Mouse (Mus musculus) kidney, adult 2 months (tissue): ENCODE results near the gene Il7r. TPM values are rescaled to one million over a fixed set of nuclear protein-coding genes. Genes with fewer than 3 reads are reported as not detected.
"Not testable (repeated sequence)": the region's sequence is repeated elsewhere in the genome, so short reads cannot be mapped to it uniquely, and the experiment has no call there.

Source experiments
- DNase-seq: peaks from one replicate; pipeline ENCODE4 v3.0.0; 2021
- H3K27ac ChIP-seq: fragments of 200-500 bp; 2 replicates; pipeline ENCODE4 v1.5.1; 2012; ENCODE audit warnings: low read depth, low read length, control low read depth, inconsistent platforms; ENCODE audit not compliant: insufficient read depth
- H3K27me3 ChIP-seq: fragments of 200-500 bp; replicated peaks from 2 replicates; pipeline ENCODE4 v1.6.1; 2012; ENCODE audit warnings: mild to moderate bottlenecking, moderate library complexity, low read length, inconsistent platforms; ENCODE audit not compliant: control insufficient read depth, insufficient read depth
- H3K36me3 ChIP-seq: fragments of 200-500 bp; 2 replicates; pipeline ENCODE4 v1.6.1; 2012; ENCODE audit warnings: mild to moderate bottlenecking, moderate library complexity, low read length, inconsistent platforms; ENCODE audit not compliant: control insufficient read depth, insufficient read depth
- H3K4me1 ChIP-seq: fragments of 200-500 bp; 2 replicates; pipeline ENCODE4 v1.6.1; 2011; ENCODE audit warnings: low read length; ENCODE audit not compliant: control insufficient read depth, insufficient read depth
- H3K4me3 ChIP-seq: fragments of 200-500 bp; 2 replicates; pipeline ENCODE4 v1.5.1; 2011; ENCODE audit warnings: mild to moderate bottlenecking, low read depth, low read length, control low read depth; ENCODE audit not compliant: insufficient read depth
- CTCF ChIP-seq: fragments of 200-500 bp; conservative IDR thresholded peaks from 2 replicates; pipeline ENCODE4 v1.5.1; 2011; ENCODE audit warnings: low read depth, mild to moderate bottlenecking, control low read depth, low read length, moderate library complexity, mixed read lengths; ENCODE audit not compliant: insufficient read depth, insufficient read length
- POLR2A ChIP-seq: fragments of 200-500 bp; IDR thresholded peaks from one replicate; pipeline ENCODE4 v1.6.1; 2011; ENCODE audit warnings: low read depth, low read length, control low read depth
- WGBS: fragments of 180-500 bp; shearing (Covaris S2); methylation state at CpG from one replicate; pipeline ENCODE4 v1.1.7; 2018; 5-methylcytosine and 5-hydroxymethylcytosine counted together
- polyA plus RNA-seq: library from polyadenylated mRNA; depleted of rRNA; stranded (reverse); fragments of >200 nt; gene quantifications from 2 replicates; pipeline ENCODE4 v1.2.3, GENCODE M21; 2012

Il7r gene
- polyA plus RNA-seq, 1 experiment = 0.95 TPM

- 51% methylated on average over 6 of the region's 6 CpGs for WGBS
- no peak overlapping the region for H3K4me3 ChIP-seq
- H3K36me3 ChIP-seq = no peaks in the 10 kb centered on the region
- peak; percentile 34 for DNase-seq
- H3K27me3 ChIP-seq = no peaks in the 10 kb centered on the region
- H3K27ac ChIP-seq = no peak overlapping the region
- no peak for TF ChIP-seq CTCF
- TF ChIP-seq POLR2A = no peak
- H3K4me1 ChIP-seq = no peaks in the 10 kb centered on the region
Observed at GRCm38 (mm10) chr15:9565396-9565795, 35.4 kb upstream of the Il7r start.

DNA sequence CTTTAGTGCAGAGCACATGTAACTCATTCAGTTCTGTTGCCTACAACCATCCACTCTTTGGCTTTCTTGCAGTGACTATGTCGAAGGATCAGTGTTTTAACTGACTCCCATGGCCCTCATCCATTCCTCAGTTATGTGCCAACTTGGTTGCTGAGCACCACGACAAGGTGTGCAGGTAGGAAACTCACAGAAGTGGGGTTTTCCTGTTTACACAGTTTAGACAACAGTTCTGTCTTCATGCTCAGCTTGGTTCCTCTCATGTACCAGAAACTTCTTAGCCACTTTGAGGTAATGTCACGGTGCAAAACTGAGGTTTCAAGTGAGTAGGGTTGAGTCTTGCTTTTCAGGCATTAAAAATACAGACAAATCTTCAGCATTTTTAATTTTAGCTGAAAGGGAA is 34.2 kb upstream of the Il7r start:
- Histone ChIP-seq H3K27ac (no peak overlapping the region), H3K4me3 (no peak overlapping the region), H3K36me3 (no peaks in the 10 kb centered on the region), H3K4me1 (no peaks in the 10 kb centered on the region), H3K27me3 (no peaks in the 10 kb centered on the region)
- no peak for TF ChIP-seq CTCF
- no peak for TF ChIP-seq POLR2A
- 83% methylated on average over 3 of the region's 3 CpGs for WGBS
- DNase-seq = no peak

- not testable (repeated sequence) for H3K27me3 ChIP-seq, H3K27ac ChIP-seq, H3K4me1 ChIP-seq, DNase-seq, H3K4me3 ChIP-seq, H3K36me3 ChIP-seq
- WGBS = 91% methylated on average over 15 of the region's 15 CpGs
Observed at GRCm38 (mm10) chr15:9557264-9557663, 27.3 kb upstream of the Il7r start.

- WGBS = 75% methylated on average over 2 of the region's 2 CpGs
- Histone ChIP-seq H3K4me1 (no peaks in the 10 kb centered on the region), H3K27me3 (no peaks in the 10 kb centered on the region), H3K4me3 (no peak overlapping the region), H3K27ac (no peak overlapping the region), H3K36me3 (no peaks in the 10 kb centered on the region)
- no peak for DNase-seq
- TF ChIP-seq CTCF = no peak
- no peak for TF ChIP-seq POLR2A
Observed at GRCm38 (mm10) chr15:9548951-9549350, 19.0 kb upstream of the Il7r start.

GRCm38 (mm10) chr15:9535200-9535599 is 5.2 kb upstream of the Il7r start:
- Histone ChIP-seq H3K4me1 (no peaks in the 10 kb centered on the region), H3K4me3 (no peak overlapping the region), H3K36me3 (no peaks in the 10 kb centered on the region), H3K27ac (no peak overlapping the region), H3K27me3 (no peaks in the 10 kb centered on the region)
- DNase-seq = no peak
- WGBS = 97% methylated on average over 1 of the region's 1 CpGs
- no peak for TF ChIP-seq POLR2A
- TF ChIP-seq CTCF = no peak

GRCm38 (mm10) chr15:9533356-9533902 is 3.5 kb upstream of the Il7r start:
- no peaks in the 10 kb centered on the region for H3K27me3 ChIP-seq
- H3K36me3 ChIP-seq = no peaks in the 10 kb centered on the region
- no peak for DNase-seq
- H3K4me3 ChIP-seq = no peak overlapping the region
- WGBS = 80% methylated on average over 3 of the region's 3 CpGs
- H3K27ac ChIP-seq = no peak overlapping the region
- TF ChIP-seq POLR2A (no peak), CTCF (no peak)
- no peaks in the 10 kb centered on the region for H3K4me1 ChIP-seq

- Histone ChIP-seq H3K27ac (no peak overlapping the region), H3K4me3 (no peak overlapping the region), H3K36me3 (no peaks in the 10 kb centered on the region), H3K27me3 (no peaks in the 10 kb centered on the region), H3K4me1 (no peaks in the 10 kb centered on the region)
- DNase-seq = peak; percentile 1
- TF ChIP-seq POLR2A (no peak), CTCF (no peak)
- 78% methylated on average over 3 of the region's 3 CpGs for WGBS
Observed at GRCm38 (mm10) chr15:9529646-9530045, 330 bp downstream of the Il7r start.
